Mouse (Mus musculus): ENCODE data around the gene Igfbp3. TPM values are rescaled to one million over a fixed set of nuclear protein-coding genes. Genes with fewer than 3 reads are reported as not detected.

Gene Igfbp3
- polyA plus RNA-seq, 1 experiment from 2014 or later = 40.3 TPM

DNA sequence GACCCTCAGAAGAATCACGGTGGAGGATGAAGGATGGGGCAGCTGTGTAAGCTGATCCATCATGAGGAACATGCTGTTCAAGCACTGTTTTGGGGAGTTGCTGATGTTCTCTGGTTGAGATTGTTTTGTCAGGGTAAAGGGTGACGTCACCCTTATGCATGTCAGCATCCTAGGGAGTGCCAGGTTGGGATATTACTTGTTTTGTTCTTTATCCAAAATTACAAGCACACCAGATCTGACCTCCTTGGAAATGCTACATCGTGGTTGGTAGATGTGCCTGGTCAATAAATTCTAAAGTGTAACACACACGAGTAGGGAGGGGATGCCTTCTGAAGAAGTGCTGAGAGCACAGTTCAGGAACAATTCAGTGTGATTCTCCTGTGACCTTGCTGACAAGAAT, 57.3 kb downstream of the Igfbp3 start:
- H3K4me2 ChIP-seq (replicated peaks) = no peak overlapping the region
- H3K27ac ChIP-seq (replicated peaks) = no peak overlapping the region
- 82% methylated on average over 4 of the region's 4 CpGs for WGBS
- H3K27me3 ChIP-seq = no peaks in the 10 kb centered on the region
- no peaks in the 10 kb centered on the region for H3K9me3 ChIP-seq
- no peak overlapping the region for H3K9ac ChIP-seq (replicated peaks)
- no peaks in the 10 kb centered on the region for H3K36me3 ChIP-seq
- no peak for ATAC-seq (replicated peaks)
- 0 out of 2 replicates have a peak, but pooled peaks cover 6% of the 10 kb centered on the region for H3K4me1 ChIP-seq
- H3K4me3 ChIP-seq = no peak overlapping the region

Other genes starting within 250 kb of the Igfbp3 start
- gene Adcy1, start 150.4 kb downstream of the Igfbp3 start, polyA plus RNA-seq (2015; fragmentation: Nextera tagmentation; extraction: Ambion mirVana) = 5.7 and 6.9 TPM in 2 replicates
- gene Gm11985, start 25.4 kb downstream of the Igfbp3 start, polyA plus RNA-seq (2015; fragmentation: Nextera tagmentation; extraction: Ambion mirVana) = not detected in 2 replicates
- 0.14 TPM in 1 of 2 replicates, not detected in the other for gene Igfbp1, start 16.1 kb downstream of the Igfbp3 start, polyA plus RNA-seq (2015; fragmentation: Nextera tagmentation; extraction: Ambion mirVana)